Mouse (Mus musculus) midbrain, embryonic 16.5 days (tissue): ENCODE results near the gene Gm21987. TPM values are rescaled to one million over a fixed set of nuclear protein-coding genes. Genes with fewer than 3 reads are reported as not detected.

Experiments
- ATAC-seq: fragments of 200-750 bp; cut with Nextera tagmentation; 2 replicates; pipeline ENCODE4 v1.8.0; 2017; ENCODE audit warnings: moderate TSS enrichment
- H3K27ac ChIP-seq: fragments of 300-500 bp; sonication (generic); 2 replicates; pipeline ENCODE4 v1.5.1; 2014; ENCODE audit warnings: mild to moderate bottlenecking, low read length, mixed read lengths
- H3K27me3 ChIP-seq: fragments of 300-500 bp; sonication (generic); 2 replicates; pipeline ENCODE4 v1.6.1; 2014; ENCODE audit warnings: low read depth, low read length, mixed read lengths; ENCODE audit not compliant: control insufficient read depth, insufficient read depth
- H3K36me3 ChIP-seq: fragments of 300-500 bp; sonication (generic); 2 replicates; pipeline ENCODE4 v1.6.1; 2014; ENCODE audit warnings: mild to moderate bottlenecking, low read length, moderate library complexity, mixed read lengths; ENCODE audit not compliant: control insufficient read depth, insufficient read depth
- H3K4me1 ChIP-seq: fragments of 300-500 bp; sonication (generic); 2 replicates; pipeline ENCODE4 v1.6.1; 2014; ENCODE audit warnings: mild to moderate bottlenecking, low read length, mixed read lengths; ENCODE audit not compliant: control insufficient read depth, insufficient read depth
- H3K4me2 ChIP-seq: fragments of 300-500 bp; sonication (generic); 2 replicates; pipeline ENCODE4 v1.6.1; 2014; ENCODE audit warnings: mild to moderate bottlenecking, low read length, mixed read lengths
- H3K4me3 ChIP-seq: fragments of 300-500 bp; sonication (generic); 2 replicates; pipeline ENCODE4 v1.5.1; 2014; ENCODE audit warnings: low read depth, mild to moderate bottlenecking, low read length, moderate library complexity, mixed read lengths
- H3K9ac ChIP-seq: fragments of 300-500 bp; sonication (generic); 2 replicates; pipeline ENCODE4 v1.6.1; 2014; ENCODE audit warnings: low read depth, low read length, mixed read lengths
- H3K9me3 ChIP-seq: fragments of 300-500 bp; sonication (generic); replicated peaks from 2 replicates; pipeline ENCODE4 v1.6.1; 2014; ENCODE audit warnings: mild to moderate bottlenecking, low read length, mixed read lengths; ENCODE audit not compliant: control insufficient read depth, poor library complexity, severe bottlenecking
- whole genome bisulfite sequencing: fragments of 180-500 bp; shearing (Covaris S2); extraction: QIAGEN DNeasy Blood & Tissue Kit; methylation state at CpG from one replicate; pipeline ENCODE4 v1.1.7; 2014; 5-methylcytosine and 5-hydroxymethylcytosine counted together
- polyA plus RNA-seq: library from polyadenylated mRNA; unstranded; fragments of >200 nt; fragmentation: Nextera tagmentation; extraction: Ambion mirVana; gene quantifications from 2 replicates; pipeline ENCODE4 v1.2.1, GENCODE M21; 2015

Gm21987 gene
- polyA plus RNA-seq, 1 experiment from 2014 or later, result not detected

GRCm38 (mm10) chr16:38344941-38345725 is 1.7 kb upstream of the Gm21987 start:
- 81% methylated on average over 3 of the region's 3 CpGs for WGBS
- ATAC-seq, result no peak

GRCm38 (mm10) chr16:38347588-38347987 is 748 bp downstream of the Gm21987 start:
- no peak overlapping the region for H3K9ac ChIP-seq
- peak overlapping the region; percentile 66 for H3K4me2 ChIP-seq
- 66% methylated on average over 6 of the region's 6 CpGs for WGBS
- H3K27ac ChIP-seq, result no peak overlapping the region
- no peaks in the 10 kb centered on the region for H3K27me3 ChIP-seq
- H3K9me3 ChIP-seq, result no peaks in the 10 kb centered on the region
- peak overlapping the region; percentile 64 for H3K4me3 ChIP-seq
- H3K36me3 ChIP-seq, result peaks cover 3% of the 10 kb centered on the region
- peaks cover 5% of the 10 kb centered on the region for H3K4me1 ChIP-seq
- no peak for ATAC-seq

More at GRCm38 (mm10) chr16:38344941-38345725, 1.7 kb upstream of the Gm21987 start:
- no peak overlapping the region for H3K27ac ChIP-seq
- H3K4me2 ChIP-seq, result no peak overlapping the region
- H3K4me3 ChIP-seq, result no peak overlapping the region
- H3K36me3 ChIP-seq, result no peaks in the 10 kb centered on the region
- no peak overlapping the region for H3K9ac ChIP-seq
- no peaks in the 10 kb centered on the region for H3K9me3 ChIP-seq
- H3K4me1 ChIP-seq, result peaks cover 8% of the 10 kb centered on the region
- no peaks in the 10 kb centered on the region for H3K27me3 ChIP-seq

- Histone ChIP-seq H3K9ac (no peak overlapping the region), H3K4me1 (peaks cover 5% of the 10 kb centered on the region), H3K36me3 (peaks cover 3% of the 10 kb centered on the region), H3K4me2 (no peak overlapping the region), H3K27ac (no peak overlapping the region), H3K4me3 (no peak overlapping the region), H3K9me3 (no peaks in the 10 kb centered on the region), H3K27me3 (no peaks in the 10 kb centered on the region)
- no peak for ATAC-seq
- 91% methylated on average over 9 of the region's 9 CpGs for WGBS
Observed at GRCm38 (mm10) chr16:38348217-38348761, 1.4 kb downstream of the Gm21987 start.

- Histone ChIP-seq H3K9ac (no peak overlapping the region), H3K4me2 (no peak overlapping the region), H3K36me3 (peaks cover 3% of the 10 kb centered on the region), H3K27me3 (no peaks in the 10 kb centered on the region), H3K4me3 (no peak overlapping the region), H3K27ac (no peak overlapping the region), H3K9me3 (no peaks in the 10 kb centered on the region), H3K4me1 (peaks cover 5% of the 10 kb centered on the region)
- 94% methylated on average over 2 of the region's 2 CpGs for WGBS
- ATAC-seq, result no peak
Observed at GRCm38 (mm10) chr16:38349881-38350280, 3.0 kb downstream of the Gm21987 start.

GRCm38 (mm10) chr16:38350361-38350855 is 3.6 kb downstream of the Gm21987 start:
- peaks cover 5% of the 10 kb centered on the region for H3K4me1 ChIP-seq
- 91% methylated on average over 7 of the region's 7 CpGs for WGBS
- no peaks in the 10 kb centered on the region for H3K27me3 ChIP-seq
- no peaks in the 10 kb centered on the region for H3K9me3 ChIP-seq
- H3K4me3 ChIP-seq, result no peak overlapping the region
- H3K27ac ChIP-seq, result no peak overlapping the region
- H3K36me3 ChIP-seq, result peaks cover 3% of the 10 kb centered on the region
- no peak overlapping the region for H3K9ac ChIP-seq
- no peak for ATAC-seq
- H3K4me2 ChIP-seq, result no peak overlapping the region

GRCm38 (mm10) chr16:38350939-38351338 is 4.1 kb downstream of the Gm21987 start:
- no peaks in the 10 kb centered on the region for H3K27me3 ChIP-seq
- H3K27ac ChIP-seq, result no peak overlapping the region
- no peak overlapping the region for H3K4me2 ChIP-seq
- H3K36me3 ChIP-seq, result peaks cover 3% of the 10 kb centered on the region
- ATAC-seq, result no peak
- H3K4me1 ChIP-seq, result peaks cover 5% of the 10 kb centered on the region
- no peak overlapping the region for H3K4me3 ChIP-seq
- H3K9ac ChIP-seq, result no peak overlapping the region
- no peaks in the 10 kb centered on the region for H3K9me3 ChIP-seq
- 85% methylated on average over 6 of the region's 6 CpGs for WGBS

- Histone ChIP-seq H3K27ac (no peak overlapping the region), H3K27me3 (no peaks in the 10 kb centered on the region), H3K4me3 (no peak overlapping the region), H3K4me2 (no peak overlapping the region), H3K9me3 (no peaks in the 10 kb centered on the region), H3K9ac (no peak overlapping the region), H3K4me1 (peaks cover 5% of the 10 kb centered on the region), H3K36me3 (peaks cover 3% of the 10 kb centered on the region)
- WGBS, result 87% methylated on average over 7 of the region's 7 CpGs
- no peak for ATAC-seq
Observed at GRCm38 (mm10) chr16:38352031-38352430, 5.2 kb downstream of the Gm21987 start.

GRCm38 (mm10) chr16:38352851-38353250 is 6.0 kb downstream of the Gm21987 start:
- Histone ChIP-seq H3K4me1 (peaks cover under 1% of the 10 kb centered on the region; the same call in 1 of the 2 replicates), H3K36me3 (peaks cover 3% of the 10 kb centered on the region), H3K4me3 (no peak overlapping the region), H3K9ac (no peak overlapping the region), H3K4me2 (no peak overlapping the region), H3K9me3 (no peaks in the 10 kb centered on the region), H3K27me3 (no peaks in the 10 kb centered on the region), H3K27ac (no peak overlapping the region)
- no peak for ATAC-seq

- Histone ChIP-seq H3K4me1 (no peaks in the 10 kb centered on the region), H3K27me3 (no peaks in the 10 kb centered on the region), H3K4me3 (no peak overlapping the region), H3K9me3 (no peaks in the 10 kb centered on the region), H3K27ac (no peak overlapping the region), H3K4me2 (no peak overlapping the region), H3K36me3 (peaks cover 3% of the 10 kb centered on the region), H3K9ac (no peak overlapping the region)
- WGBS, result 95% methylated on average over 2 of the region's 2 CpGs
- ATAC-seq, result no peak
Observed at GRCm38 (mm10) chr16:38353642-38354041, 6.8 kb downstream of the Gm21987 start.
